Mouse (Mus musculus) neural tube, embryonic 12.5 days (tissue): Measurements from ENCODE around the gene Mypn. TPM values are rescaled to one million over a fixed set of nuclear protein-coding genes. Genes with fewer than 3 reads are reported as not detected.

Experiments
- ATAC-seq: fragments of 200-750 bp; cut with Nextera tagmentation; 2 replicates; pipeline ENCODE4 v1.8.0; 2017; ENCODE audit warnings: low read depth, mild to moderate bottlenecking, moderate TSS enrichment, moderate library complexity; ENCODE audit not compliant: low FRiP score
- H3K27ac ChIP-seq: fragments of 300-500 bp; sonication (generic); 2 replicates; pipeline ENCODE4 v1.5.1; 2016
- H3K27me3 ChIP-seq: fragments of 300-500 bp; sonication (generic); replicated peaks from 2 replicates; pipeline ENCODE4 v1.6.1; 2016; ENCODE audit warnings: mild to moderate bottlenecking
- H3K36me3 ChIP-seq: fragments of 300-500 bp; sonication (generic); 2 replicates; pipeline ENCODE4 v1.6.1; 2016; ENCODE audit warnings: mild to moderate bottlenecking
- H3K4me1 ChIP-seq: fragments of 300-500 bp; sonication (generic); 2 replicates; pipeline ENCODE4 v1.6.1; 2016
- H3K4me2 ChIP-seq: fragments of 300-500 bp; sonication (generic); replicated peaks from 2 replicates; pipeline ENCODE4 v1.6.1; 2016; ENCODE audit warnings: mild to moderate bottlenecking
- H3K4me3 ChIP-seq: fragments of 300-500 bp; sonication (generic); 2 replicates; pipeline ENCODE4 v1.5.1; 2016
- H3K9ac ChIP-seq: fragments of 300-500 bp; sonication (generic); 2 replicates; pipeline ENCODE4 v1.6.1; 2016; ENCODE audit warnings: mild to moderate bottlenecking
- H3K9me3 ChIP-seq: fragments of 300-500 bp; sonication (generic); 2 replicates; pipeline ENCODE4 v1.6.1; 2016; ENCODE audit warnings: mild to moderate bottlenecking
- WGBS: fragments of 180-500 bp; shearing (Covaris S2); methylation state at CpG from one replicate; pipeline ENCODE4 v1.1.7; 2016; 5-methylcytosine and 5-hydroxymethylcytosine counted together
- polyA plus RNA-seq: library from polyadenylated mRNA; unstranded; fragments of >200 nt; fragmentation: Nextera tagmentation; extraction: Ambion mirVana; gene quantifications from 2 replicates; pipeline ENCODE4 v1.2.1, GENCODE M21; 2016

Mypn gene
- polyA plus RNA-seq, 1 experiment from 2014 or later, result 0.58 TPM

GRCm38 (mm10) chr10:63119916-63120315, 83.8 kb downstream of the Mypn start:
- no peak for ATAC-seq

GRCm38 (mm10) chr10:63117583-63117982, 86.2 kb downstream of the Mypn start:
- Histone ChIP-seq H3K9ac (no peak overlapping the region), H3K9me3 (no peaks in the 10 kb centered on the region), H3K27ac (no peak overlapping the region), H3K27me3 (no peaks in the 10 kb centered on the region), H3K4me2 (no peak overlapping the region), H3K4me3 (no peak overlapping the region), H3K4me1 (no peaks in the 10 kb centered on the region), H3K36me3 (no peaks in the 10 kb centered on the region)
- WGBS, result 93% methylated on average over 8 of the region's 8 CpGs
- ATAC-seq, result no peak

More at GRCm38 (mm10) chr10:63119916-63120315, 83.8 kb downstream of the Mypn start:
- Histone ChIP-seq H3K4me1 (no peaks in the 10 kb centered on the region), H3K9ac (no peak overlapping the region), H3K4me3 (no peak overlapping the region), H3K36me3 (no peaks in the 10 kb centered on the region), H3K27me3 (no peaks in the 10 kb centered on the region), H3K27ac (no peak overlapping the region), H3K9me3 (no peaks in the 10 kb centered on the region), H3K4me2 (no peak overlapping the region)
- WGBS, result 82% methylated on average over 14 of the region's 14 CpGs

GRCm38 (mm10) chr10:63116376-63116775, 87.4 kb downstream of the Mypn start:
- no peak overlapping the region for H3K27ac ChIP-seq
- no peak overlapping the region for H3K4me3 ChIP-seq
- no peak overlapping the region for H3K9ac ChIP-seq
- ATAC-seq, result no peak
- H3K4me2 ChIP-seq, result no peak overlapping the region
- H3K4me1 ChIP-seq, result no peaks in the 10 kb centered on the region
- H3K36me3 ChIP-seq, result no peaks in the 10 kb centered on the region
- WGBS, result 92% methylated on average over 9 of the region's 9 CpGs
- no peaks in the 10 kb centered on the region for H3K9me3 ChIP-seq
- no peaks in the 10 kb centered on the region for H3K27me3 ChIP-seq

- H3K4me3 ChIP-seq, result no peak overlapping the region
- H3K4me1 ChIP-seq, result no peaks in the 10 kb centered on the region
- H3K27me3 ChIP-seq, result no peaks in the 10 kb centered on the region
- ATAC-seq, result no peak
- WGBS, result 88% methylated on average over 15 of the region's 15 CpGs
- H3K9me3 ChIP-seq, result no peaks in the 10 kb centered on the region
- no peak overlapping the region for H3K27ac ChIP-seq
- H3K36me3 ChIP-seq, result no peaks in the 10 kb centered on the region
- no peak overlapping the region for H3K4me2 ChIP-seq
- no peak overlapping the region for H3K9ac ChIP-seq
Measured at GRCm38 (mm10) chr10:63115881-63116280, 87.9 kb downstream of the Mypn start.

- Histone ChIP-seq H3K9me3 (no peaks in the 10 kb centered on the region), H3K4me3 (no peak overlapping the region), H3K9ac (no peak overlapping the region), H3K27me3 (no peaks in the 10 kb centered on the region), H3K36me3 (no peaks in the 10 kb centered on the region), H3K4me1 (no peaks in the 10 kb centered on the region), H3K27ac (no peak overlapping the region), H3K4me2 (no peak overlapping the region)
- no peak for ATAC-seq
- WGBS, result 90% methylated on average over 6 of the region's 6 CpGs
Measured at GRCm38 (mm10) chr10:63113716-63114360, 89.9 kb downstream of the Mypn start.

GRCm38 (mm10) chr10:63113027-63113604, 90.6 kb downstream of the Mypn start:
- Histone ChIP-seq H3K4me2 (no peak overlapping the region), H3K9ac (no peak overlapping the region), H3K27me3 (no peaks in the 10 kb centered on the region), H3K27ac (no peak overlapping the region), H3K4me1 (no peaks in the 10 kb centered on the region), H3K9me3 (no peaks in the 10 kb centered on the region), H3K36me3 (no peaks in the 10 kb centered on the region), H3K4me3 (no peak overlapping the region)
- no peak for ATAC-seq
- WGBS, result 58% methylated on average over 5 of the region's 5 CpGs

GRCm38 (mm10) chr10:63100657-63101056, 103.1 kb downstream of the Mypn start:
- H3K9me3 ChIP-seq, result no peaks in the 10 kb centered on the region
- peak overlapping the region; percentile 57 for H3K4me3 ChIP-seq
- H3K4me1 ChIP-seq, result peaks cover 4% of the 10 kb centered on the region; the same call in 1 of the 2 replicates
- peak overlapping the region; percentile 69 for H3K9ac ChIP-seq
- no peaks in the 10 kb centered on the region for H3K36me3 ChIP-seq
- peaks cover 12% of the 10 kb centered on the region for H3K27me3 ChIP-seq
- WGBS, result 9% methylated on average over 9 of the region's 9 CpGs
- ATAC-seq, result peak; percentile 45; the same call in 1 of the 2 replicates
- no peak overlapping the region for H3K27ac ChIP-seq
- peak overlapping the region; percentile 80 for H3K4me2 ChIP-seq

- Histone ChIP-seq H3K4me3 (peak overlapping the region; percentile 57), H3K9me3 (no peaks in the 10 kb centered on the region), H3K4me2 (peak overlapping the region; percentile 80), H3K9ac (peak overlapping the region; percentile 69), H3K4me1 (peaks cover 4% of the 10 kb centered on the region; the same call in 1 of the 2 replicates), H3K27me3 (peaks cover 12% of the 10 kb centered on the region), H3K36me3 (no peaks in the 10 kb centered on the region), H3K27ac (no peak overlapping the region)
- ATAC-seq, result peak; percentile 80
- under 1% methylated on average over 62 of the region's 62 CpGs for WGBS
Measured at GRCm38 (mm10) chr10:63099941-63100562, 103.7 kb downstream of the Mypn start.

- ATAC-seq, result 0 out of 2 replicates have a peak, but pooled peaks have one; percentile 32
- no peaks in the 10 kb centered on the region for H3K36me3 ChIP-seq
- peak within 1 kb of the TSS; percentile 69 for H3K9ac ChIP-seq
- H3K4me1 ChIP-seq, result peaks cover 4% of the 10 kb centered on the region; the same call in 1 of the 2 replicates
- H3K27ac ChIP-seq, result no peak within 1 kb of the TSS
- 3% methylated on average over 16 of the region's 16 CpGs for WGBS
- H3K4me2 ChIP-seq, result peak within 1 kb of the TSS; percentile 80
- no peaks in the 10 kb centered on the region for H3K9me3 ChIP-seq
- H3K4me3 ChIP-seq, result peak within 1 kb of the TSS; percentile 57
- H3K27me3 ChIP-seq, result peaks cover 12% of the 10 kb centered on the region
Measured at GRCm38 (mm10) chr10:63099521-63099920, 104.2 kb downstream of the Mypn start, which contains the start of gene Atoh7. Atoh7 (plus strand) TSS chr10:63099651.

- Histone ChIP-seq H3K36me3 (no peaks in the 10 kb centered on the region), H3K9ac (no peak overlapping the region), H3K4me1 (peaks cover 4% of the 10 kb centered on the region; the same call in 1 of the 2 replicates), H3K27ac (no peak overlapping the region), H3K9me3 (no peaks in the 10 kb centered on the region), H3K27me3 (peaks cover 12% of the 10 kb centered on the region), H3K4me3 (no peak overlapping the region), H3K4me2 (no peak overlapping the region)
- no peak for ATAC-seq
- WGBS, result 55% methylated on average over 12 of the region's 12 CpGs
Measured at GRCm38 (mm10) chr10:63098191-63098590, 105.6 kb downstream of the Mypn start.

GRCm38 (mm10) chr10:63096757-63097156, 107.0 kb downstream of the Mypn start:
- H3K4me2 ChIP-seq, result no peak overlapping the region
- no peak overlapping the region for H3K9ac ChIP-seq
- H3K9me3 ChIP-seq, result no peaks in the 10 kb centered on the region
- no peak for ATAC-seq
- peaks cover 12% of the 10 kb centered on the region for H3K27me3 ChIP-seq
- peaks cover 4% of the 10 kb centered on the region; the same call in 1 of the 2 replicates for H3K4me1 ChIP-seq
- no peaks in the 10 kb centered on the region for H3K36me3 ChIP-seq
- H3K4me3 ChIP-seq, result no peak overlapping the region
- WGBS, result 63% methylated on average over 2 of the region's 2 CpGs
- H3K27ac ChIP-seq, result no peak overlapping the region
